Mouse (Mus musculus) CH12.LX (cell line): ENCODE data around the gene Prph. TPM values are rescaled to one million over a fixed set of nuclear protein-coding genes. Genes with fewer than 3 reads are reported as not detected.
A peak's percentile ranks its signal among the peaks of the same experiment; 100 is the strongest.

ENCODE experiments used
- DNase-seq: peaks from one replicate; pipeline ENCODE4 v3.0.0-alpha.2; 2013; ENCODE audit errors: extremely low read depth
- H3K27ac ChIP-seq: 2 replicates; pipeline ENCODE4 v1.5.1; 2012; ENCODE audit warnings: low read depth, mild to moderate bottlenecking, control low read depth, moderate library complexity; ENCODE audit not compliant: insufficient read depth
- H3K27me3 ChIP-seq: replicated peaks from 2 replicates; pipeline ENCODE3; 2012; ENCODE audit warnings: inconsistent platforms
- H3K36me3 ChIP-seq, 2 experiments: replicated peaks in 1 of 2; 2 replicates each; pipeline versions ENCODE3 to v1.6.1; 2012; ENCODE audit warnings: inconsistent platforms in 1 of 2, low read length in 1 of 2, mild to moderate bottlenecking in 1 of 2, mixed read lengths in 1 of 2, moderate library complexity in 1 of 2; ENCODE audit not compliant: control insufficient read depth in 1 of 2, insufficient read depth in 1 of 2
- H3K4me1 ChIP-seq, 2 experiments: 2 replicates each; pipeline ENCODE4 v1.6.1; 2012; ENCODE audit warnings: inconsistent platforms in 1 of 2, moderate library complexity in 1 of 2; ENCODE audit not compliant: insufficient read depth in 2 of 2, control insufficient read depth in 1 of 2
- H3K4me2 ChIP-seq: 2 replicates; pipeline ENCODE4 v1.6.1; 2012; ENCODE audit warnings: low read depth, mild to moderate bottlenecking, control low read depth; ENCODE audit not compliant: poor library complexity, insufficient read depth, severe bottlenecking
- H3K4me3 ChIP-seq, 3 experiments: fragments of 150-350 bp in 1 of 3; sonication (generic) in 1 of 3; replicated peaks in 1 of 3; 2 replicates each; pipeline versions ENCODE3 to v1.5.1; 2011 to 2012; ENCODE audit warnings: low read depth in 2 of 3, low read length in 2 of 3, mild to moderate bottlenecking in 2 of 3, moderate library complexity in 2 of 3, control low read depth in 1 of 3, improper control_type of control experiment in 1 of 3, inconsistent platforms in 1 of 3, mixed read lengths in 1 of 3; ENCODE audit not compliant: poor library complexity in 1 of 3
- H3K79me2 ChIP-seq: replicated peaks from 2 replicates; pipeline ENCODE4 v1.6.1; 2012; ENCODE audit warnings: mild to moderate bottlenecking, moderate library complexity; ENCODE audit not compliant: control insufficient read depth, poor library complexity, insufficient read depth, severe bottlenecking; ENCODE audit errors: extremely low read depth
- H3K9ac ChIP-seq: 2 replicates; pipeline ENCODE4 v1.6.1; 2012; ENCODE audit warnings: low read depth, mild to moderate bottlenecking, control low read depth, moderate library complexity; ENCODE audit not compliant: insufficient read depth
- H3K9me3 ChIP-seq: replicated peaks from 2 replicates; pipeline ENCODE3; 2012; ENCODE audit warnings: low read length, inconsistent platforms, mixed read lengths
- BHLHE40 ChIP-seq: IDR thresholded peaks from 2 replicates; pipeline ENCODE4 v1.6.1; 2011; ENCODE audit warnings: mild to moderate bottlenecking, low read depth, low read length, improper control_type of control experiment
- CHD1 ChIP-seq: IDR thresholded peaks from 2 replicates; pipeline ENCODE4 v1.6.1; 2012; ENCODE audit warnings: low read depth, low read length, improper control_type of control experiment, inconsistent platforms
- CHD2 ChIP-seq: IDR thresholded peaks from 2 replicates; pipeline ENCODE4 v1.6.1; 2011; ENCODE audit warnings: low read length, improper control_type of control experiment
- CTCF ChIP-seq, 2 experiments: IDR thresholded peaks in 1 of 2; conservative IDR thresholded peaks in 1 of 2; 2 replicates each; pipeline ENCODE4 v1.5.1; 2011 to 2012; ENCODE audit warnings: low read depth in 2 of 2, low read length in 2 of 2, improper control_type of control experiment in 1 of 2, inconsistent platforms in 1 of 2, mild to moderate bottlenecking in 1 of 2, moderate library complexity in 1 of 2
- EP300 ChIP-seq: IDR thresholded peaks from 2 replicates; pipeline ENCODE4 v1.6.1; 2011; ENCODE audit warnings: low read length, improper control_type of control experiment
- HCFC1 ChIP-seq: IDR thresholded peaks from 2 replicates; pipeline ENCODE4 v1.6.1; 2012; ENCODE audit warnings: low read depth, mild to moderate bottlenecking, inconsistent platforms, low read length, improper control_type of control experiment
- IRF4 ChIP-seq: IDR thresholded peaks from 2 replicates; pipeline ENCODE4 v1.6.1; 2014; ENCODE audit warnings: low read depth, mild to moderate bottlenecking, inconsistent platforms, low read length, improper control_type of control experiment
- JUND ChIP-seq: conservative IDR thresholded peaks from 2 replicates; pipeline ENCODE4 v1.6.1; 2011; ENCODE audit warnings: low read depth, low read length, improper control_type of control experiment
- MAZ ChIP-seq: IDR thresholded peaks from 2 replicates; pipeline ENCODE4 v1.6.1; 2012; ENCODE audit warnings: low read depth, mild to moderate bottlenecking, inconsistent platforms, low read length, improper control_type of control experiment, moderate library complexity
- MXI1 ChIP-seq: IDR thresholded peaks from 2 replicates; pipeline ENCODE4 v1.6.1; 2011; ENCODE audit warnings: mild to moderate bottlenecking, low read depth, low read length, improper control_type of control experiment
- MYC ChIP-seq: IDR thresholded peaks from 2 replicates; pipeline ENCODE4 v1.6.1; 2011; ENCODE audit warnings: low read depth, mild to moderate bottlenecking, improper control_type of control experiment, low read length
- NELFE ChIP-seq: IDR thresholded peaks from 2 replicates; pipeline ENCODE4 v1.6.1; 2011; ENCODE audit warnings: low read depth, low read length, improper control_type of control experiment
- POLR2A ChIP-seq: IDR thresholded peaks from 2 replicates; pipeline ENCODE4 v1.6.1; 2011; ENCODE audit warnings: low read depth, mild to moderate bottlenecking, improper control_type of control experiment, low read length
- POLR2AphosphoS2 ChIP-seq: IDR thresholded peaks from 2 replicates; pipeline ENCODE4 v1.6.1; 2011; ENCODE audit warnings: low read depth, low read length, improper control_type of control experiment
- RAD21 ChIP-seq: IDR thresholded peaks from 2 replicates; pipeline ENCODE4 v1.6.1; 2011; ENCODE audit warnings: low read depth, mild to moderate bottlenecking, low read length, improper control_type of control experiment, moderate library complexity
- RCOR1 ChIP-seq: conservative IDR thresholded peaks from 2 replicates; pipeline ENCODE4 v1.6.1; 2012; ENCODE audit warnings: low read depth, mild to moderate bottlenecking, inconsistent platforms, low read length, improper control_type of control experiment
- SMC3 ChIP-seq: IDR thresholded peaks from 2 replicates; pipeline ENCODE4 v1.6.1; 2011; ENCODE audit warnings: low read depth, low read length, improper control_type of control experiment
- USF2 ChIP-seq: conservative IDR thresholded peaks from 2 replicates; pipeline ENCODE4 v1.6.1; 2011; ENCODE audit warnings: low read depth, low read length, improper control_type of control experiment
- ZC3H11A ChIP-seq: IDR thresholded peaks from 2 replicates; pipeline ENCODE4 v1.6.1; 2012; ENCODE audit warnings: low read depth, mild to moderate bottlenecking, inconsistent platforms, low read length, improper control_type of control experiment
- ZKSCAN1 ChIP-seq: IDR thresholded peaks from 2 replicates; pipeline ENCODE4 v1.6.1; 2012; ENCODE audit warnings: low read depth, inconsistent platforms, low read length, improper control_type of control experiment, borderline replicate concordance
- dilution Hi-C: fragments of 300-500 bp; cut with MboI; formaldehyde crosslinking; loops from 2 replicates; pipeline ENCODE4 v1.14.3; 2020; ENCODE audit warnings: low sequenced_read_pairs; ENCODE audit not compliant: extremely low pct_unique_long_range_greater_than_20kb, extremely low pct_ligation_motif_present
- in situ Hi-C: fragments of 300-500 bp; cut with MboI; formaldehyde crosslinking; loops from 3 replicates; pipeline ENCODE4 v1.14.3; 2019; ENCODE audit warnings: low sequenced_read_pairs, low pct_ligation_motif_present, low pct_unique_long_range_greater_than_20kb, mixed read lengths
- polyA plus RNA-seq: library from polyadenylated mRNA; unstranded; fragments of >175 nt; gene quantifications from 2 replicates; pipeline ENCODE4 v1.2.1, GENCODE M21; 2012; ENCODE audit warnings: low read depth; ENCODE audit not compliant: insufficient read length
- total RNA-seq, 2 experiments: library from RNA; depleted of rRNA; stranded (reverse); fragments of 300-350 nt in 1 of 2; fragments of >200 nt in 1 of 2; gene quantifications; 2 replicates each; pipeline ENCODE4 v1.2.3; 2012 to 2014

Gene Prph
- total and polyA plus RNA-seq, 3 experiments = 0.12 TPM; not detected in 2

DNA sequence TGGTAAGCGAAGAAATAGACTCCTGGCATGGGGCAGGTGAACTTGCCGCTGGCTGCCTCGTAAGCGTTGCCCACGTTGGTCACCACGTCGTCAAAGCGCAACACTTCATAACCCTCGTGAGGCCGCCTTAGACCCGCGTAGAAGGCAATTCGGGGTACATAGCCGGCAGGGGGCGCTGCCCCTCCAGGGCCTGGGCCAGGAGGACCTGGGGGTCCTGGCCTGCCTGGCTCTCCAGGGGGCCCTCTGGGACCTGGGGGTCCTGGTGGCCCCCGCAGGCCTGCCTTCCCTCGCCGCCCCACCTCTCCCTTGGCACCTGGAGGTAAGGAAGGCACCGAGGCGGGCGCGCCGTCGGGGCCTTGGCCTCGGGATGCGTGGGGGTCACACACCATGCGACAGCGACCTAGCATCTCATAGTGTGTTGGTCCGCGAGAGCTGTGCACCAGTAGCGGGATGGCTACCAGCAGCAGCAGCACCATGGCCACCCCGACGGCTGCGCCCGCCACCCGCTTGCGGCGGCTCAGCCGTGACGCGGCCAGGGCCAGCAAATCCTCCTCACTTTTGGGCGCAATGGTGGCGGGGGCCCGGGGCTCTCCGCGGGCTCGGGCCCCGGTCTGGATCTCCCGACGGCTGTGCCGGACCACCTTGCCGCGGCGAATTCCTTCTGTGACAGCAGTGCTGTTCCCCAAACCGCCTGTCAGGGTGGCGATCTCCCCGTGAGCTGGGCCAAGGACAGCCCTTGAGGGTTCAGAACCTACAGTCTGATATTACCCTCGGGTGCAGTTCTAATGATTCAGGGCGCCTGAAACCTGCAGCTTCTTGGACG is 32.5 kb downstream of the Prph start, which contains the start of gene C1ql4:
TSS of gene C1ql4 (minus strand) at position 565 of the 823 bp plus-strand sequence.
- Histone ChIP-seq H3K36me3 (peaks cover 9 to 38% of the 10 kb centered on the region in 2 experiments), H3K79me2 (no peaks in the 10 kb centered on the region), H3K4me2 (no peak within 1 kb of the TSS), H3K4me3 (no peak within 1 kb of the TSS), H3K9me3 (peaks cover 11% of the 10 kb centered on the region), H3K27ac (no peak within 1 kb of the TSS), H3K27me3 (no peaks in the 10 kb centered on the region), H3K4me1 (peaks cover 3 to 13% of the 10 kb centered on the region in 2 experiments; a peak in 3 of 4 replicates), H3K9ac (no peak within 1 kb of the TSS)
- DNase-seq = no peak
- TF ChIP-seq RAD21 (no peak), CHD2 (no peak), POLR2AphosphoS2 (no peak), ZKSCAN1 (no peak), USF2 (no peak), EP300 (no peak), CTCF (conservative IDR thresholded peaks at IDR 0.05 in 1 of 2, IDR thresholded peaks at IDR 0.05 in 1 of 2; ENCODE audit: low read depth in 2 of 2, low read length in 2 of 2) (no peak), CHD1 (no peak), SMC3 (no peak), HCFC1 (no peak), RCOR1 (no peak), IRF4 (no peak), BHLHE40 (no peak), MYC (no peak), MXI1 (no peak), POLR2A (no peak), NELFE (no peak), MAZ (no peak), JUND (no peak)
- dilution Hi-C loops (no loop called here), in situ Hi-C loops (no loop called here)

DNA sequence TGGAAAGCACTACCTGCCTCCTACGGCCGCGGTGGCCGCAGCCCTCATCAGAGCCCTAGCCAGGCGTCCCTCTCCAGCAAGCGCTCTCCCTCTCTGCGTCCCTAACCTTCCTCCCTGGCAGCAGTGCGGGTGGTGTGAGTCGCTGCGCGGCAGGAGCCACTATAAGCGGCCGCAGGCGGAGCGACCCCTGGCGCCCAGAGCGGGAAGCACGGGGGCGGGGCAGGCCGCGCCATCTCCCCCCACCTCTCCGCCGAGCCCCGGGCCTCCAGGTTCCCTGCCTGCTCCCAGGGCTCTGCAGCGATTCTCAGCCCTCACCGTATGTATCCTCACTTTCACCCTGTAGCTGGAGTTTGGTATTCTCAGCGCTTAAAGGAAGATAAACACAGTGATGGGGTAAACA is 33.3 kb downstream of the Prph start:
- Histone ChIP-seq H3K4me1 (peaks cover 3 to 13% of the 10 kb centered on the region in 2 experiments; a peak in 3 of 4 replicates), H3K27me3 (no peaks in the 10 kb centered on the region), H3K27ac (no peak overlapping the region), H3K9ac (no peak overlapping the region), H3K4me2 (no peak overlapping the region), H3K9me3 (peaks cover 11% of the 10 kb centered on the region), H3K36me3 (peaks cover 1 to 29% of the 10 kb centered on the region in 2 experiments), H3K4me3 (no peak overlapping the region), H3K79me2 (no peaks in the 10 kb centered on the region)
- no peak for DNase-seq
- dilution Hi-C loops (no loop called here), in situ Hi-C loops (no loop called here)
- no peak for TF ChIP-seq ZC3H11A
- TF ChIP-seq CTCF (conservative IDR thresholded peaks at IDR 0.05 in 1 of 2, IDR thresholded peaks at IDR 0.05 in 1 of 2; ENCODE audit: low read depth in 2 of 2, low read length in 2 of 2) = 0 out of 4 replicates have a peak, but pooled peaks of 1 of the 2 experiments have one; percentile 2
